Mouse (Mus musculus): ENCODE data around the gene Arrdc2. TPM values are rescaled to one million over a fixed set of nuclear protein-coding genes. Genes with fewer than 3 reads are reported as not detected.

The Arrdc2 gene
- polyA plus RNA-seq, 1 experiment = 19.8 TPM

- 10% methylated on average over 31 of the region's 31 CpGs for WGBS
- H3K4me3 ChIP-seq (ENCODE audit: insufficient read depth, low read depth, low read length) = peak overlapping the region; percentile 10; the same call in 1 of the 2 replicates
- H3K27me3 ChIP-seq (replicated peaks; ENCODE audit: control insufficient read depth, insufficient read depth, low read length) = no peaks in the 10 kb centered on the region
- DNase-seq = peak; percentile 90
- no peak overlapping the region for H3K27ac ChIP-seq (ENCODE audit: insufficient read depth, low read depth, low read length)
- no peaks in the 10 kb centered on the region for H3K36me3 ChIP-seq (ENCODE audit: control insufficient read depth, insufficient read depth, low read length)
- H3K4me1 ChIP-seq (ENCODE audit: control insufficient read depth, insufficient read depth, low read length) = no peaks in the 10 kb centered on the region
- TF ChIP-seq CTCF (conservative IDR thresholded peaks at IDR 0.05; ENCODE audit: insufficient read depth, insufficient read length, low read depth, low read length) = no peak
- no peak for TF ChIP-seq POLR2A (IDR thresholded peaks at IDR 0.05; ENCODE audit: low read depth, low read length)
Observed at GRCm38 (mm10) chr8:70820101-70820935, 19.2 kb downstream of the Arrdc2 start.

GRCm38 (mm10) chr8:70816679-70817078 is 22.8 kb downstream of the Arrdc2 start:
- no peak for TF ChIP-seq CTCF (conservative IDR thresholded peaks at IDR 0.05; ENCODE audit: insufficient read depth, insufficient read length, low read depth, low read length)
- TF ChIP-seq POLR2A (IDR thresholded peaks at IDR 0.05; ENCODE audit: low read depth, low read length) = no peak
- 13% methylated on average over 30 of the region's 30 CpGs for WGBS
- H3K4me3 ChIP-seq (ENCODE audit: insufficient read depth, low read depth, low read length) = no peak overlapping the region

GRCm38 (mm10) chr8:70812885-70813284 is 26.6 kb downstream of the Arrdc2 start:
- TF ChIP-seq POLR2A (IDR thresholded peaks at IDR 0.05; ENCODE audit: low read depth, low read length) (no peak), CTCF (conservative IDR thresholded peaks at IDR 0.05; ENCODE audit: insufficient read depth, insufficient read length, low read depth, low read length) (no peak)
- Histone ChIP-seq H3K4me1 (ENCODE audit: control insufficient read depth, insufficient read depth, low read length) (no peaks in the 10 kb centered on the region), H3K27me3 (replicated peaks; ENCODE audit: control insufficient read depth, insufficient read depth, low read length) (no peaks in the 10 kb centered on the region), H3K36me3 (ENCODE audit: control insufficient read depth, insufficient read depth, low read length) (no peaks in the 10 kb centered on the region), H3K4me3 (ENCODE audit: insufficient read depth, low read depth, low read length) (no peak overlapping the region), H3K27ac (ENCODE audit: insufficient read depth, low read depth, low read length) (no peak overlapping the region)
- DNase-seq = no peak
- 54% methylated on average over 4 of the region's 4 CpGs for WGBS

More at GRCm38 (mm10) chr8:70816679-70817078, 22.8 kb downstream of the Arrdc2 start:
- Histone ChIP-seq H3K36me3 (ENCODE audit: control insufficient read depth, insufficient read depth, low read length) (no peaks in the 10 kb centered on the region), H3K4me1 (ENCODE audit: control insufficient read depth, insufficient read depth, low read length) (no peaks in the 10 kb centered on the region), H3K27ac (ENCODE audit: insufficient read depth, low read depth, low read length) (no peak overlapping the region), H3K27me3 (replicated peaks; ENCODE audit: control insufficient read depth, insufficient read depth, low read length) (no peaks in the 10 kb centered on the region)
- DNase-seq = peak; percentile 81

GRCm38 (mm10) chr8:70812055-70812454 is 27.5 kb downstream of the Arrdc2 start:
- 61% methylated on average over 4 of the region's 4 CpGs for WGBS
- DNase-seq = no peak
- H3K4me3 ChIP-seq (ENCODE audit: insufficient read depth, low read depth, low read length) = no peak overlapping the region
- no peak overlapping the region for H3K27ac ChIP-seq (ENCODE audit: insufficient read depth, low read depth, low read length)
- H3K4me1 ChIP-seq (ENCODE audit: control insufficient read depth, insufficient read depth, low read length) = no peaks in the 10 kb centered on the region
- no peaks in the 10 kb centered on the region for H3K36me3 ChIP-seq (ENCODE audit: control insufficient read depth, insufficient read depth, low read length)
- no peaks in the 10 kb centered on the region for H3K27me3 ChIP-seq (replicated peaks; ENCODE audit: control insufficient read depth, insufficient read depth, low read length)
- TF ChIP-seq CTCF (conservative IDR thresholded peaks at IDR 0.05; ENCODE audit: insufficient read depth, insufficient read length, low read depth, low read length) (no peak), POLR2A (IDR thresholded peaks at IDR 0.05; ENCODE audit: low read depth, low read length) (no peak)

GRCm38 (mm10) chr8:70810962-70811680 is 28.4 kb downstream of the Arrdc2 start:
- Histone ChIP-seq H3K4me1 (ENCODE audit: control insufficient read depth, insufficient read depth, low read length) (no peaks in the 10 kb centered on the region), H3K4me3 (ENCODE audit: insufficient read depth, low read depth, low read length) (no peak overlapping the region), H3K36me3 (ENCODE audit: control insufficient read depth, insufficient read depth, low read length) (no peaks in the 10 kb centered on the region), H3K27me3 (replicated peaks; ENCODE audit: control insufficient read depth, insufficient read depth, low read length) (no peaks in the 10 kb centered on the region), H3K27ac (ENCODE audit: insufficient read depth, low read depth, low read length) (no peak overlapping the region)
- TF ChIP-seq CTCF (conservative IDR thresholded peaks at IDR 0.05; ENCODE audit: insufficient read depth, insufficient read length, low read depth, low read length) (no peak), POLR2A (IDR thresholded peaks at IDR 0.05; ENCODE audit: low read depth, low read length) (no peak)
- 69% methylated on average over 20 of the region's 20 CpGs for WGBS
- DNase-seq = no peak

- H3K4me3 ChIP-seq (ENCODE audit: insufficient read depth, low read depth, low read length) = no peak overlapping the region
- 77% methylated on average over 8 of the region's 8 CpGs for WGBS
- DNase-seq = no peak
- H3K27ac ChIP-seq (ENCODE audit: insufficient read depth, low read depth, low read length) = no peak overlapping the region
- H3K4me1 ChIP-seq (ENCODE audit: control insufficient read depth, insufficient read depth, low read length) = no peaks in the 10 kb centered on the region
- no peaks in the 10 kb centered on the region for H3K36me3 ChIP-seq (ENCODE audit: control insufficient read depth, insufficient read depth, low read length)
- TF ChIP-seq CTCF (conservative IDR thresholded peaks at IDR 0.05; ENCODE audit: insufficient read depth, insufficient read length, low read depth, low read length) = no peak
- TF ChIP-seq POLR2A (IDR thresholded peaks at IDR 0.05; ENCODE audit: low read depth, low read length) = no peak
- no peaks in the 10 kb centered on the region for H3K27me3 ChIP-seq (replicated peaks; ENCODE audit: control insufficient read depth, insufficient read depth, low read length)
Observed at GRCm38 (mm10) chr8:70808955-70809701, 30.4 kb downstream of the Arrdc2 start.
